Mouse (Mus musculus) bone marrow macrophage, adult 2 months (primary cell): ENCODE measurements at regions not wholly inside any gene's neighbourhood (a gene's known extent, or its start where the extent isn't known, plus 50 kb on each side); places are given as distances from the start of the nearest gene placed in this dataset.

Experiments used
- CTCF ChIP-seq: IDR thresholded peaks from 2 replicates; pipeline ENCODE4 v1.5.1; 2012; ENCODE audit warnings: low read depth, mild to moderate bottlenecking, low read length, moderate library complexity
- POLR2A ChIP-seq: IDR thresholded peaks from 2 replicates; pipeline ENCODE4 v1.6.1; 2012; ENCODE audit warnings: mild to moderate bottlenecking, low read depth, low read length, borderline replicate concordance

- TF ChIP-seq POLR2A (no peak), CTCF (no peak)
These were observed 97.5 kb upstream of the Marcks start for GRCm38 (mm10) chr10:37236001-37236822.
